Mouse (Mus musculus) lung, postnatal 10 days (tissue): ENCODE measurements around the gene Xkr8.

Experiments
- DNase-seq: peaks from one replicate; pipeline ENCODE4 v3.0.0; 2021

The Xkr8 gene

GRCm38 (mm10) chr4:132735894-132736293, 3.5 kb upstream of the Xkr8 start:
- no peak for DNase-seq

GRCm38 (mm10) chr4:132735389-132735788, 3.0 kb upstream of the Xkr8 start:
- DNase-seq: no peak

- DNase-seq: no peak
These were observed 2.4 kb upstream of the Xkr8 start for GRCm38 (mm10) chr4:132734766-132735165.

GRCm38 (mm10) chr4:132733071-132733770, 875 bp upstream of the Xkr8 start:
- DNase-seq: no peak

- no peak for DNase-seq
These were observed 730 bp downstream of the Xkr8 start for GRCm38 (mm10) chr4:132731616-132732015.

- DNase-seq: no peak
These were observed 4.1 kb downstream of the Xkr8 start for GRCm38 (mm10) chr4:132728233-132728632.

GRCm38 (mm10) chr4:132718251-132718650, 14.1 kb downstream of the Xkr8 start:
- DNase-seq: no peak

- DNase-seq: no peak
These were observed 19.2 kb downstream of the Xkr8 start for GRCm38 (mm10) chr4:132713181-132713580.

GRCm38 (mm10) chr4:132706885-132707284, 25.5 kb downstream of the Xkr8 start:
- no peak for DNase-seq

GRCm38 (mm10) chr4:132702076-132702475, 30.3 kb downstream of the Xkr8 start:
- DNase-seq: no peak

- no peak for DNase-seq
These were observed 39.0 kb downstream of the Xkr8 start for GRCm38 (mm10) chr4:132693366-132693765.

- no peak for DNase-seq
These were observed 42.7 kb downstream of the Xkr8 start for GRCm38 (mm10) chr4:132689634-132690033.

GRCm38 (mm10) chr4:132676771-132677539, 55.4 kb downstream of the Xkr8 start:
- DNase-seq: peak; percentile 50
